Mouse (Mus musculus): ENCODE measurements around the gene Duox1.

- TF ChIP-seq MAFK (IDR thresholded peaks at IDR 0.05; ENCODE audit: insufficient read depth, low read depth, low read length) (no peak), HCFC1 (IDR thresholded peaks at IDR 0.05; ENCODE audit: borderline replicate concordance, insufficient read depth, low read length) (no peak)
Observed at GRCm38 (mm10) chr2:122309647-122310046, 5.8 kb upstream of the Duox1 start.
